Mouse (Mus musculus) kidney, postnatal 0 days (tissue): ENCODE results near the gene Ube2l6. TPM values are rescaled to one million over a fixed set of nuclear protein-coding genes. Genes with fewer than 3 reads are reported as not detected.

Experiments used
- ATAC-seq: fragments of 200-750 bp; cut with Nextera tagmentation; replicated peaks from 2 replicates; pipeline ENCODE4 v1.8.0; 2017; ENCODE audit warnings: low read depth, moderate number of reproducible peaks, moderate TSS enrichment, moderate library complexity; ENCODE audit not compliant: low FRiP score
- DNase-seq: peaks from one replicate; pipeline ENCODE4 v3.0.0-alpha.2; 2016; ENCODE audit warnings: low spot score
- H3K27ac ChIP-seq: fragments of 300-500 bp; sonication (generic); 2 replicates; pipeline ENCODE4 v1.5.1; 2014; ENCODE audit warnings: mild to moderate bottlenecking
- H3K27me3 ChIP-seq: fragments of 300-500 bp; sonication (generic); 2 replicates; pipeline ENCODE4 v1.6.1; 2014; ENCODE audit warnings: low read length, mixed read lengths; ENCODE audit not compliant: insufficient read depth
- H3K36me3 ChIP-seq: fragments of 300-500 bp; sonication (generic); 2 replicates; pipeline ENCODE4 v1.6.1; 2014; ENCODE audit warnings: low read length, mixed read lengths; ENCODE audit not compliant: insufficient read depth
- H3K4me1 ChIP-seq: fragments of 300-500 bp; sonication (generic); replicated peaks from 2 replicates; pipeline ENCODE4 v1.6.1; 2014; ENCODE audit warnings: antibody characterized with exemption, low read length, mixed read lengths; ENCODE audit not compliant: insufficient read depth
- H3K4me2 ChIP-seq: fragments of 300-500 bp; sonication (generic); 2 replicates; pipeline ENCODE4 v1.6.1; 2014; ENCODE audit warnings: mild to moderate bottlenecking, low read length, moderate library complexity, mixed read lengths
- H3K4me3 ChIP-seq: fragments of 300-500 bp; sonication (generic); replicated peaks from 2 replicates; pipeline ENCODE4 v1.5.1; 2014; ENCODE audit warnings: low read depth, low read length
- H3K9ac ChIP-seq: fragments of 300-500 bp; sonication (generic); 2 replicates; pipeline ENCODE4 v1.6.1; 2014; ENCODE audit warnings: low read depth, low read length
- H3K9me3 ChIP-seq: fragments of 300-500 bp; sonication (generic); replicated peaks from 2 replicates; pipeline ENCODE4 v1.6.1; 2016; ENCODE audit warnings: low read length, inconsistent platforms, mixed read lengths
- CTCF ChIP-seq: IDR thresholded peaks from 2 replicates; pipeline ENCODE4 v1.5.1; 2016; ENCODE audit warnings: antibody characterized with exemption, low read depth, mild to moderate bottlenecking, moderate library complexity
- WGBS: fragments of 180-500 bp; shearing (Covaris S2); extraction: QIAGEN DNeasy Blood & Tissue Kit; methylation state at CpG from one replicate; pipeline ENCODE4 v1.1.7; 2014; 5-methylcytosine and 5-hydroxymethylcytosine counted together
- polyA plus RNA-seq: library from polyadenylated mRNA; unstranded; fragments of >200 nt; fragmentation: Nextera tagmentation; extraction: Ambion mirVana; gene quantifications from 2 replicates; pipeline ENCODE4 v1.2.1, GENCODE M21; 2015

The Ube2l6 gene
- polyA plus RNA-seq, 1 experiment from 2014 or later: 33.9 TPM

DNA sequence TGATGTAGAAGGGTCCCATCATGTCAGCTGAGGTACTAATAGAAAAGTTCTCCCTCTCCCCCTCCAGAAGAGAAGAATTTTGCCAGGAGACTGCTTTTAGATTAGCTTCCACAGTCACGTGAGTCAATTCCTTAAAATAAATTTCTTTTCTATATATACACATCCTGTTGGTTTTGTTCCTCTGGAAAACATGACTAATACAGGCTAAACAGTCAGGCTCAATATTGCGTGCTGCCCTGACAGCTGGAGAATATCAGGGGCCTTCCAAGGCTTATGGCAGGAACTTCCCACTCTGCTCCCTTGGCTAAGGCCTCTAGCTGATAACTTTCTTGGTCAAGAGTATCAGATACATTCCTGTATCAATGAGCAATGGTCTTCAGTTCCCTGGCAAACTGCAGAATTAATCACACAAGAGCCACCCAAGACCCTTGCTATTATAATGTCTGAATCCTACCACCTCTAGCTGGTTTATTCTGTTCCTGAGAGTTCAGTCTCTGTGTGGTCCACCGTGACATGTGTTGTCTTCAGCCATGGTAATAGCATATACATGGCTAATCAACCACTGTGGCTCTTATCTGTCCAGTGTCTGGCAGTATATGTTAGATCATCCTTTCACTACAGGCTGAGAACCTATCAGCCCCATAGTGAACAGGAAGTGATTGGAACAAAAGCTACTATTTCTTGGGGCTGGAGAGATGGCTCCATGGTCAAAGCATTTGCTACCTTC lies 14.6 kb upstream of the Ube2l6 start:
- Histone ChIP-seq H3K9ac (no peak overlapping the region), H3K4me3 (no peak overlapping the region), H3K36me3 (no peaks in the 10 kb centered on the region), H3K9me3 (no peaks in the 10 kb centered on the region), H3K27me3 (no peaks in the 10 kb centered on the region), H3K4me1 (0 out of 2 replicates have a peak, but pooled peaks cover 6% of the 10 kb centered on the region), H3K27ac (peak overlapping the region; percentile 75), H3K4me2 (no peak overlapping the region)
- no peak; the same call in 1 of the 2 replicates for ATAC-seq
- no peak for TF ChIP-seq CTCF
- peak; percentile 80 for DNase-seq
- 58% methylated on average over 3 of the region's 3 CpGs for WGBS

DNA sequence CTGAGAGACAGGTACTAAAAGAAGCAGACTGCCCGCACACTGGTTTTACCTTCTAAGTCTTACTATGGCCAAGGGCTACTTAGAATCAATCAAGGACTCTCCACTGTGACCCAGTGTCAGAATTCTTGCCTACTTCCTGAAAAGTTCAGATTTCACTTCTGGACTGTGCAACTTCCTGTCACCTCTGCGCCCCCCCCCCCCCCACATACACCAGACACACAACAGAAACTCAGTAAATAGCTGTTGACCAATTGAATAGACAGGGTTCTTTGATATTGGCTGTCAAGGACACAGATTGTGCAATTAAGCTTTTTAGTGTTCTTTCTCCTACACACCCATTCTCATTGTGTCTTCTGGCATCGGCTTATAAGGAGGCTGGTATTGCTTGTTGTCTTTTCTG lies 10.3 kb upstream of the Ube2l6 start:
- Histone ChIP-seq H3K4me1 (0 out of 2 replicates have a peak, but pooled peaks cover 6% of the 10 kb centered on the region), H3K36me3 (no peaks in the 10 kb centered on the region), H3K4me2 (no peak overlapping the region), H3K27me3 (no peaks in the 10 kb centered on the region), H3K9ac (no peak overlapping the region), H3K4me3 (no peak overlapping the region), H3K9me3 (no peaks in the 10 kb centered on the region), H3K27ac (no peak overlapping the region)
- no peak for TF ChIP-seq CTCF
- ATAC-seq (no peak), DNase-seq (no peak)
- WGBS: 66% methylated on average over 3 of the region's 3 CpGs

DNA sequence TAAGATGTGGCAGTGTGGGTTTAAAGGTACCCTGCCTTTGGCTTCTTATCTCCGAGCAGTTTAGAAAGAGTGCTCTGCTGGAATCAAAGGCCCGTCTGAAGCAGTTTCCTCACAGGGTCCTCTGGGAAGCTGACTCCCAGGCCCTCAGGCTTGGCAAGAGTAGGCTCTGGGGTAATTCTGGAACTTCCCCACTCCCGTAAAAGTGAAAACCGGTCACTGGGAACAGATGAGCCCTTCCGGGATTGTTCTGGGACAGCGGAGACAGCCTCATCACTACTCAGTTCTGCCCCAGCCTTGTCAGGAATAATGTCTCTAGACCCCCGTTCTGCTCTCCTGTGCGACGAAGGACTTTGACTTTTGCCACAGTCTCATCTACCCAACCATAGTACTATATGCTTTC lies 8.2 kb upstream of the Ube2l6 start:
- no peak for TF ChIP-seq CTCF
- Histone ChIP-seq H3K27ac (no peak overlapping the region), H3K9ac (no peak overlapping the region), H3K4me2 (no peak overlapping the region), H3K4me3 (no peak overlapping the region), H3K36me3 (no peaks in the 10 kb centered on the region), H3K9me3 (no peaks in the 10 kb centered on the region), H3K4me1 (no peaks in the 10 kb centered on the region), H3K27me3 (no peaks in the 10 kb centered on the region)
- 48% methylated on average over 9 of the region's 9 CpGs for WGBS
- no peak for DNase-seq
- ATAC-seq: no peak

DNA sequence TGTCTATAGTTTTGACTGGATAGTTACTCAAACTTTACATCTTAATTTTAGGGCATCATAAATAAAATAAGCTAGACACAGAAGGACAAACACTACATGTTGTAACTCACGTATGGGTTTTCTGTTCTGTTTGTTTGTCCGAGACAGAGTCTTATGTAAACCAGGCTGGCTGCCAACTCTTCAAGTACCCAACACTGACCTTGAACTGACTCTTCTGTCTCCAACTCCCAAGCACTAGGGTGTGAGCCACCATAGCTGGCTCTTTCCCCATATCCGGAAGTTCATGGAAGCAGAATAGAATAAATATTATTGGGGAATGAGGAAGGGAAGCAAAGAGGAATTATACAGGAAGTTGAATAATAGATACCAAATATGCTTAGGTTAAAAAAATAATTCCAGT lies 6.1 kb upstream of the Ube2l6 start:
- no peak for TF ChIP-seq CTCF
- DNase-seq (no peak), ATAC-seq (no peak)
- Histone ChIP-seq H3K4me1 (no peaks in the 10 kb centered on the region), H3K9me3 (no peaks in the 10 kb centered on the region), H3K27ac (no peak overlapping the region), H3K36me3 (no peaks in the 10 kb centered on the region), H3K27me3 (no peaks in the 10 kb centered on the region), H3K9ac (no peak overlapping the region), H3K4me2 (no peak overlapping the region), H3K4me3 (no peak overlapping the region)
- 72% methylated on average over 3 of the region's 3 CpGs for WGBS

DNA sequence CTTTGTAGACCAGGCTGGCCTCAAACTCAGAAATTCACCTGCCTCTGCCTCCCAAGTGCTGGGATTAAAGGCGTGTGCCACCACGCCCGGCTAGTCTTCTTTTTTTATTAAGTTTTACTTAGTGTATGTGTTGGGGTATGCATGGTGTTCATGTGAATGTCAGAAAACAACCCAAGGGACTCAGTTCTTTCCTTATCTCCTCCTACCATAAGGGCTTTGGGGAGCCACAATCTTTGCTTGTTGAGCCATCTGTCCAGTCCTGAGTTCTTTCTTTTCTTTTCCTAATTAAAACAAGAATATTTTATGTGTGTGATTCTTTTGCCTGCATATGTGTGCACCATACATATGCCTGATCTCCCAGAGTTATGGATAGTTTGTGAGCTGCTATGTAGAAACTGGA lies 5.5 kb upstream of the Ube2l6 start:
- no peak for TF ChIP-seq CTCF
- WGBS: 84% methylated on average over 3 of the region's 3 CpGs

DNA sequence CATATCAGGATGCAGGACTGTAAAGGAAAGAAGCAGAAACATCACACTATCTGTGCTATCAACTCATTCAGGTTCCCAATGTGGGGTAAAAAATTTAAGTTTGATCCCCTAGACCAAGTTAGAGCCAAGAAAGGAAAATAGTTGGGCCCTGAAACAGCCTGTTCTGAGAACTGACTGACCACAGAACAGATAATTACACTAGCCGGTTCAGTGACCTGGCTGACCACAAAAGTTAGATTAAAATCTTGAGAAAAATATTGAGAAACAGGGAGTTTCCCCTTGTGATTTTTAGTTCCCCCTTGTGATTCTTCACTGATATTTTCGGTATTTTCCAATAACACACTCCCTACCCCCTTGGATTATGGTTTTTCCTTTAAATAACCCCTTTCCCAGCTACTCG lies 4.8 kb upstream of the Ube2l6 start:
- Histone ChIP-seq H3K9me3 (no peaks in the 10 kb centered on the region), H3K4me2 (no peak overlapping the region), H3K36me3 (no peaks in the 10 kb centered on the region), H3K4me1 (no peaks in the 10 kb centered on the region), H3K9ac (no peak overlapping the region), H3K4me3 (no peak overlapping the region), H3K27ac (no peak overlapping the region), H3K27me3 (no peaks in the 10 kb centered on the region)
- no peak for ATAC-seq
- 84% methylated on average over 3 of the region's 3 CpGs for WGBS
- DNase-seq: no peak
- no peak for TF ChIP-seq CTCF

More for the DNA sequence above, 5.5 kb upstream of the Ube2l6 start:
- Histone ChIP-seq H3K4me3 (no peak overlapping the region), H3K27me3 (no peaks in the 10 kb centered on the region), H3K4me1 (no peaks in the 10 kb centered on the region), H3K9me3 (no peaks in the 10 kb centered on the region), H3K36me3 (no peaks in the 10 kb centered on the region), H3K4me2 (no peak overlapping the region), H3K27ac (no peak overlapping the region), H3K9ac (no peak overlapping the region)
- DNase-seq: no peak
- ATAC-seq: no peak
